Mouse (Mus musculus) small intestine, adult 2 months (tissue): ENCODE data around the gene Nsa2. TPM values are rescaled to one million over a fixed set of nuclear protein-coding genes. Genes with fewer than 3 reads are reported as not detected.
"Not testable (repeated sequence)": the region's sequence is repeated elsewhere in the genome, so short reads cannot be mapped to it uniquely, and the experiment has no call there.

Source experiments
- H3K27ac ChIP-seq: fragments of 200-500 bp; 2 replicates; pipeline ENCODE4 v1.5.1; 2012; ENCODE audit warnings: low read depth, low read length, control low read depth, inconsistent platforms; ENCODE audit not compliant: insufficient read depth
- H3K27me3 ChIP-seq: fragments of 200-500 bp; 2 replicates; pipeline ENCODE4 v1.6.1; 2012; ENCODE audit warnings: mild to moderate bottlenecking, moderate library complexity, low read length, inconsistent platforms; ENCODE audit not compliant: control insufficient read depth, insufficient read depth
- H3K36me3 ChIP-seq: fragments of 200-500 bp; 2 replicates; pipeline ENCODE4 v1.6.1; 2012; ENCODE audit warnings: mild to moderate bottlenecking, low read length, control low read depth, inconsistent platforms; ENCODE audit not compliant: control insufficient read depth, insufficient read depth
- H3K4me1 ChIP-seq: fragments of 200-500 bp; 2 replicates; pipeline ENCODE4 v1.6.1; 2012; ENCODE audit warnings: low read length, inconsistent platforms, mixed read lengths; ENCODE audit not compliant: control insufficient read depth, insufficient read depth, insufficient read length
- H3K4me3 ChIP-seq: fragments of 200-500 bp; 2 replicates; pipeline ENCODE4 v1.5.1; 2012; ENCODE audit warnings: low read depth, mild to moderate bottlenecking, control low read depth, inconsistent platforms, low read length, moderate library complexity
- CTCF ChIP-seq: fragments of 200-500 bp; IDR thresholded peaks from 2 replicates; pipeline ENCODE4 v1.5.1; 2012; ENCODE audit warnings: low read depth, mild to moderate bottlenecking, control low read depth, inconsistent platforms, low read length, moderate library complexity, mixed read lengths; ENCODE audit not compliant: insufficient replicate concordance, insufficient read length; ENCODE audit errors: extremely low read depth
- POLR2A ChIP-seq: fragments of 200-500 bp; IDR thresholded peaks from 2 replicates; pipeline ENCODE4 v1.6.1; 2012; ENCODE audit warnings: low read depth, mild to moderate bottlenecking, control low read depth, inconsistent platforms, low read length, moderate library complexity
- WGBS: fragments of 180-500 bp; shearing (Covaris S2); methylation state at CpG from one replicate; pipeline ENCODE4 v1.1.7; 2018; 5-methylcytosine and 5-hydroxymethylcytosine counted together
- polyA plus RNA-seq: library from polyadenylated mRNA; depleted of rRNA; stranded (reverse); fragments of >200 nt; gene quantifications from 2 replicates; pipeline ENCODE4 v1.2.3, GENCODE M21; 2012

Gene Nsa2
- polyA plus RNA-seq, 1 experiment: 8.7 TPM

DNA sequence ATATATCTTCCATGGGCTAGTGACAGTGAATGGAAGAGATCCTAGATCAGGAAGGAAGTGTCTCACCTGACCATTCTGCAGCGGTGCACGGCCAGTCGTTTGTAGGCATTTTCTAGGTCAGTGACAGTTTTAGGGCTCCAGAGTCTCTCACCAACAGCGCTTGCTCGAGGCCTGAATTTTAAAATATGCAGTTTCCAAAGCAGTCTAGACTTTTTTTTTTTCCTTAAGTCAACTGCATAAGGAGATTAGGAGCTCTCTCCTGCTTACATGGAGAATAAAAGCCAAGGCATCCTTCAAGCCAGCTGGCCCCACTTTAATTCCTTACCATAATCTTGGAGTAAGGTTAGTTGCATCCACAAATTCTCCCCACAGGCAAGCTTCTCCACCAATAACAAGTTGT, 39.0 kb upstream of the Nsa2 start:
- H3K36me3 ChIP-seq: peaks cover 61% of the 10 kb centered on the region
- H3K27ac ChIP-seq: no peak overlapping the region
- H3K4me3 ChIP-seq: no peak overlapping the region
- TF ChIP-seq POLR2A (no peak), CTCF (no peak)
- peaks cover 9% of the 10 kb centered on the region; the same call in 1 of the 2 replicates for H3K4me1 ChIP-seq
- 76% methylated on average over 5 of the region's 5 CpGs for WGBS
- no peaks in the 10 kb centered on the region for H3K27me3 ChIP-seq

DNA sequence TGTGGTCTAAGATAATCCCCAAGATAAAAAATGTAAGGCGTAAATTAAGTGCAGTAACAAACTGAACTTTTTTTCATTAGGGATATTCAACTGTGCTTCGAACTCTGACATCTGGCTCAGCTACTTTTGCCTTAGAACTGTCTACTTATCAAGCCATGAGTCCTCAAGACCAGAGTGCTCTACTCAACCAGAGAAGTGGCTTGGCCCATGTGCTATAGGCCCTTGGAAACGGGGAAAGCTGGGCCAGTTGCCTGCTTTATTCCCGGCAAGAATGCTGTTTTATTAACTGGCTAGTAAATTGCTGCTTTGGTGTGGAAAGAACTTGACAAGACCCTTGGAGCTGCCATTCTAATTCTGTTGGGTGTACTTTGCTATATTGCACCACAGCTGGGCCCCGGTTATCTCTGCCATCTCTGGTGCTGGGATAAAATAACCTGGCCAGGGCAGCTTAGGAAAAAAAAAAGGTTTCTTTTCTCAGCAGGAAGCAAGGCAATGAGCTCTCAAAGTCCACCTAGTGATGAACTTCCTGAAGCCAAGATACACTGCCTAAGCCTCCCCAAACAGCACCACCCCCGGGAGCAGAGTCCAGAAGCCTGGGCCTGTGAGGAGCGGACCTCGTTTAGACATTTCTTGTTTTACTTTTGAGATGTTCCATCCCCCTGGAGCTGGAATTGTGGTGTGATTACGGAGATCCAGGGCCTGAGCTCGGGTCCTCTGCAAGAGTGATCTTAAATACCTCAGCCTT, 38.0 kb upstream of the Nsa2 start:
- H3K4me1 ChIP-seq: peaks cover 9% of the 10 kb centered on the region; the same call in 1 of the 2 replicates
- no peak; the same call in 1 of the 2 replicates for TF ChIP-seq POLR2A
- no peak for TF ChIP-seq CTCF
- WGBS: 35% methylated on average over 10 of the region's 10 CpGs
- peak overlapping the region; percentile 92 for H3K27ac ChIP-seq
- H3K27me3 ChIP-seq: no peaks in the 10 kb centered on the region
- no peak overlapping the region for H3K4me3 ChIP-seq
- peaks cover 54% of the 10 kb centered on the region for H3K36me3 ChIP-seq

DNA sequence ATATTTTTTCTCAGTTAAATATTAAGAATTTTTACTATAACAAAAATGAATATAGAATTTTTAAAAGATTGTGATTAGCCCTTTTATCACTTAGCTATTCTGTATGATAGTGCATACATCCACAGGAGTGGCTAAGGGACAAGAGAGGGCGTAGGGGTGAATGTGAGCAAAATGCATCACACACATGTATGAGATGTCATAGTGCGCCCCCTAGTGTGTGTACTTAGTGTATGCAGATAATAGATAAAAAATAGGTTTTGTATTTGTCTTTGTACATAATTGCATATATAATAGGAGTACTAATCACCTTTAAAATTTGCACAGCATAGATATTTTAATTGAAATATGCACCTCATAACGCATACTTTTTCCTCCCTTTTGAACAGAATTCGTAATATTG, 8.1 kb upstream of the Nsa2 start:
- TF ChIP-seq CTCF (no peak), POLR2A (no peak)
- Histone ChIP-seq H3K4me1 (no peaks in the 10 kb centered on the region), H3K4me3 (no peak overlapping the region), H3K36me3 (peaks cover 53% of the 10 kb centered on the region), H3K27ac (no peak overlapping the region), H3K27me3 (no peaks in the 10 kb centered on the region)
- WGBS: 55% methylated on average over 4 of the region's 4 CpGs

DNA sequence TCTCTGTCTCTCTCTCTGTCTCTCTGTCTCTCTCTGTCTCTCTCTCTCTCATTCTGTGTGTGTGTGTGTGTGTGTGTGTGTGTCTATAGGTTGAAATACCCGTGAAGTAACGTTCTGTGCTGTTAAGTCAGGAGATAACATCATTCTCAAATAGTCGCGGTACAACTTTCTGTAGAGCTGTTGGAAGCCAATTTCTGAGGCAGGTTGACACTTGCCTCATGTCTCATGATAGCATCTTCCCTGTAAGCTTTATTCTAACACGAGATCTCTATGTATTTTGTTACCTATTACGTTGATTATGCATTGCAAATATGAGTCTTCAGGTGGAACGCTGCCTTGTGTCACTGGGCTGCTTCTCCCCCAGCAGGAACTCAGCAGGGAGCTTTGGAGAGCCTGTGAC, 4.6 kb upstream of the Nsa2 start:
- H3K36me3 ChIP-seq: peaks cover 32% of the 10 kb centered on the region
- H3K27ac ChIP-seq: no peak overlapping the region
- TF ChIP-seq POLR2A (no peak), CTCF (no peak)
- no peaks in the 10 kb centered on the region for H3K27me3 ChIP-seq
- no peak overlapping the region for H3K4me3 ChIP-seq
- 84% methylated on average over 7 of the region's 7 CpGs for WGBS
- H3K4me1 ChIP-seq: peaks cover 2% of the 10 kb centered on the region

DNA sequence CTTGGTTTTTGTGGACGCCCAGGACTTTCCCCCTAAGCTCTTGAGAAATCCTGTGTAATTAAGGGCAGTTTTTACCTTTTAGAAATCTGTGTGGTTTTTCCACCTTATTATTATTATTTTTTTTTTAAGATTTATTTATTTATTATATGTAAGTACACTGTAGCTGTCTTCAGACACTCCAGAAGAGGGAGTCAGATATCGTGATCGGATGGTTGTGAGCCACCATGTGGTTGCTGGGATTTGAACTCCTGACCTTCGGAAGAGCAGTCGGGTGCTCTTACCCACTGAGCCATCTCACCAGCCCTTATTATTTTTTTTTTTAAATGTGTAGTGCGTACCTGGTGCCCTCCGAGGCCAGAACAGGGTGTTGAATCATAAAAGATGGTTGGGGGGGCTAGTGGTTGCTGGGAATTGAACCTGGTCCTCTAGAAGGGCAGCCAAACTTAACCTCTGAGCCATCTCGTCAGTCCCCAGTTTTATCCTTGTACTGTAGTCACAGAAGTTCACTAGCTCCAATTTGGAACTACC, 731 bp upstream of the Nsa2 start:
- H3K27me3 ChIP-seq, H3K4me1 ChIP-seq: not testable (repeated sequence)
- 15% methylated on average over 8 of the region's 8 CpGs for WGBS
- H3K27ac ChIP-seq: peak overlapping the region; percentile 79
- peak overlapping the region; percentile 92 for H3K4me3 ChIP-seq
- peaks cover 22% of the 10 kb centered on the region for H3K36me3 ChIP-seq

DNA sequence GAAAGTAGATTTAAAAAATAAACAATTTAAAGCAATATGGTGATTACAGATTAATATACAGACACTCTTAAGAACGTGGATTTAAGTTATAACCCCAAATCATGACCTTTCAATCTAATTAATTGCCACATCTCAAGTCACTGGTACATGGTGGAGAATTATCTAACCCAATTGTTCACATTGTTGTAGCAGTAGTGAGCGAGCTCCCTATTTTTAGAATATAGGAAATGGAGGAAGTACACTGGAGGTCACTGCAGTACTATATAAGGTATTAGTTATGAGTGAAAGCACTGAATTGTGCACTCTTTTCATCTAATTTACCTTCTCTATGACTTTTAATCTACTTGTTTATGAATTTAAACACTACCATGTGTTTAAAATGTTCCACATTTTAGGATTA, 7.3 kb downstream of the Nsa2 start:
- not testable (repeated sequence) for H3K4me3 ChIP-seq, H3K27me3 ChIP-seq, H3K4me1 ChIP-seq, H3K27ac ChIP-seq
- WGBS: no CpG with 5 or more reads among the region's 2 CpGs
- H3K36me3 ChIP-seq: peaks cover 19% of the 10 kb centered on the region

DNA sequence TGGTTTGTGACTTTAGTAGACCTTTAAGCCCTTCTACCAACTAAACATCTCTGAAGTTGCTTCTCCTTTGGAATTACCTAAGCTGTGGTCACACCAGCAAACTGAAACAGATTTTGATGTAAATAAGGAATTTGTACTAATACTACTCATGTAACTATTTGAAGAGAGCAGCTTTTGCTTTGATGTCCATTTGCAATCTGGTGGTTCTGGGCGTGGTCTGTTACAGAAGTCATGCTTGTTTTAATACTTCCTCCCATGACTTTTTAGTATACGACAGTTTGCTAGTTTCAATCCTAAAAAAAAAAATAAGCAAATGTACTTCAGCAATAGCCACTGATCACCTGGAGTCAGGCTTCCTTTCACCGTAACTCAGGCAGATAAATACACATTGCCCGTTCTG, 8.1 kb downstream of the Nsa2 start:
- not testable (repeated sequence) for H3K27ac ChIP-seq
- WGBS: 79% methylated on average over 4 of the region's 4 CpGs

DNA sequence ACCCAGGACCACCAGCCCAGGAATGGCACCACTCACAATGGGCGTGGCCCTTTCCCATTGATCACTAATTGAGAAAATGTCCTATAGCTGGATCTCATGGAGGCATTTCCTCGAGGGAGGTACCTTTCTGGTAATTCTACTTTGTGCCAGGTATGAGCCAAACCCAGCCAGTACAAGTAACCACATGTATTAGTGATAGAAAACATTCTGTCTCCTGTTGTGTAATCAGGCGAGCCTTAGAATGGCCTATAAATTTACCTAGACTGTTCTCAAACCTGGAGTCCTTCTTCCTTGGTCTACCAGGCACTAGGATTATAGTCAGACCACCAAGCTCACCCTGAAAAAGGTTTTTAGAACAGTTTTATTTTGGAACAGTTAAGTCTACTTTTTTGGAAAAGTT, 16.4 kb downstream of the Nsa2 start:
- Histone ChIP-seq H3K27ac (no peak overlapping the region), H3K4me3 (no peak overlapping the region), H3K4me1 (no peaks in the 10 kb centered on the region), H3K36me3 (no peaks in the 10 kb centered on the region), H3K27me3 (no peaks in the 10 kb centered on the region)
- 67% methylated on average over 3 of the region's 3 CpGs for WGBS
- TF ChIP-seq POLR2A (no peak), CTCF (no peak)

More for the DNA sequence above, 8.1 kb downstream of the Nsa2 start:
- not testable (repeated sequence) for H3K4me3 ChIP-seq, H3K27me3 ChIP-seq, H3K4me1 ChIP-seq
- peaks cover 16% of the 10 kb centered on the region for H3K36me3 ChIP-seq
